ENCODE assay signal across 16 mouse cellular contexts in the genomic region with DNA sequence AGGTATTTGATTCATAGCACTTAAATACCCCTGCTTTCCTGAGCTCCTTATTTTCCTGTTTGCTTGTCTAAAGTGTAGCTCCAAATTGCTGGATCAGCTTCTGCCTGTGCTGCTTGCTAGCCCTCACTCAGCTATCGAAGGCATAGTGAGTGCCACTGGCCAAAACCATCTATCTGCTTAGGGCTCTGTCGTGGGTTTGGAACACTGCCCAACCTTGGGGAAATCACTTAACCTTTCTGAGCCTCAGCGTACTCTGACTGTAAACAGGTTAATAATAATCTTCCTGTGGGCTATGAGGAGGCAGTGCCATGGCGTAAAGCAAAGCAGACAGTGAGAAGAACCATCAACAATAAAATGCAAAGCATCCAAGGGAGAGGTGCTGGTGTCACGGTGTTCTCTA.
DNase-seq lines count a peak whose midpoint lies in the region; ATAC-seq and TF ChIP-seq lines count a peak whose summit lies in the region.
"Had no signal": no experiment of that assay in that cellular context is flagged by ENCODE, and none has a peak within 500 bp of the region (broad histone marks: within the 10 kb centered on the region; RNA-seq: fewer than 3 reads in every experiment).

No protein-coding gene starts in this region.

- no peak for TF ChIP-seq CTCF in liver, embryonic 14.5 days (IDR thresholded peaks at IDR 0.05; ENCODE audit: low read depth)

- H3K4me2 ChIP-seq in heart, embryonic 16.5 days (ENCODE audit: low read depth, low read length): no peak overlapping the region
- H3K4me2 ChIP-seq in kidney, embryonic 15.5 days: no peak overlapping the region
- peak overlapping the region; percentile 24 for H3K4me2 ChIP-seq in liver, embryonic 14.5 days (ENCODE audit: low read depth)
- H3K4me2 ChIP-seq: embryonic facial prominence, embryonic 13.5 days had no signal

- no peak overlapping the region for H3K4me3 ChIP-seq in heart, embryonic 16.5 days (ENCODE audit: low read length)
- H3K4me3 ChIP-seq in heart, embryonic 10.5 days: no peak overlapping the region
- no peak overlapping the region for H3K4me3 ChIP-seq in kidney, embryonic 15.5 days (replicated peaks)
- H3K4me3 ChIP-seq in liver, embryonic 14.5 days (ENCODE audit: insufficient read depth in 1 of 2, low read depth in 2 of 2, low read length in 2 of 2): no peak overlapping the region
- H3K4me3 ChIP-seq: embryonic facial prominence, embryonic 13.5 days; forebrain, embryonic 10.5 days; midbrain, embryonic 10.5 days had no signal

- ATAC-seq in heart, embryonic 16.5 days (replicated peaks; ENCODE audit: extremely low read depth, insufficient read depth, low FRiP score): peak; percentile 45; the same call in 1 of the 2 replicates
- ATAC-seq in kidney, embryonic 15.5 days (replicated peaks; ENCODE audit: low FRiP score): no peak
- no peak for ATAC-seq in liver, embryonic 14.5 days (ENCODE audit: insufficient read depth)
- ATAC-seq: activated CD4-positive, CD25-positive, alpha-beta regulatory T cell, adult 4 months had no signal

- no peak for TF ChIP-seq EP300 in liver, embryonic 14.5 days (IDR thresholded peaks at IDR 0.05; ENCODE audit: low read depth)

- H3K9me3 ChIP-seq in heart, embryonic 16.5 days (replicated peaks; ENCODE audit: control insufficient read depth, low read length): no peaks in the 10 kb centered on the region
- H3K9me3 ChIP-seq in heart, embryonic 10.5 days: no peaks in the 10 kb centered on the region
- no peaks in the 10 kb centered on the region for H3K9me3 ChIP-seq in kidney, embryonic 15.5 days (replicated peaks)
- H3K9me3 ChIP-seq in liver, embryonic 14.5 days (ENCODE audit: control insufficient read depth, low read length): no peaks in the 10 kb centered on the region
- H3K9me3 ChIP-seq: embryonic facial prominence, embryonic 13.5 days; forebrain, embryonic 10.5 days; midbrain, embryonic 10.5 days had no signal

- H3K27ac ChIP-seq in heart, embryonic 16.5 days (ENCODE audit: low read length): no peak overlapping the region
- H3K27ac ChIP-seq in heart, embryonic 10.5 days: no peak overlapping the region
- H3K27ac ChIP-seq in kidney, embryonic 15.5 days: peak overlapping the region; percentile 79
- no peak overlapping the region for H3K27ac ChIP-seq in liver, embryonic 14.5 days
- H3K27ac ChIP-seq: embryonic facial prominence, embryonic 13.5 days; forebrain, embryonic 10.5 days; midbrain, embryonic 10.5 days had no signal

- WGBS in heart, embryonic 16.5 days: 26% methylated on average over 5 of the region's 5 CpGs
- WGBS in heart, embryonic 10.5 days: 65% methylated on average over 5 of the region's 5 CpGs
- WGBS in kidney, embryonic 15.5 days: 43% methylated on average over 5 of the region's 5 CpGs
- 64% methylated on average over 5 of the region's 5 CpGs for WGBS in liver, embryonic 14.5 days (ENCODE audit: insufficient replicate concordance)

- H3K9ac ChIP-seq in heart, embryonic 16.5 days (ENCODE audit: low read length): no peak overlapping the region
- no peak overlapping the region for H3K9ac ChIP-seq in kidney, embryonic 15.5 days
- no peak overlapping the region for H3K9ac ChIP-seq in liver, embryonic 14.5 days (replicated peaks)
- H3K9ac ChIP-seq: embryonic facial prominence, embryonic 13.5 days had no signal

- no peak for DNase-seq in heart, embryonic 10.5 days (ENCODE audit: low spot score)
- DNase-seq in NIH3T3 (ENCODE audit: low read depth): peak; percentile 59
- DNase-seq in liver, embryonic 14.5 days (ENCODE audit: low read depth in 3 of 3, low spot score in 3 of 3): no peak
- no peak for DNase-seq in cerebellum, adult 18-20 months
- DNase-seq in frontal cortex, postnatal 10 days (ENCODE audit: low spot score in 2 of 2): no peak
- DNase-seq in layer of hippocampus, postnatal 36 days: no peak
- DNase-seq: cerebellum, adult 11-12 months; heart, postnatal 10 days; lung, postnatal 14 days; thymus, adult 2 months had no signal

- H3K36me3 ChIP-seq in heart, embryonic 16.5 days (ENCODE audit: control insufficient read depth, insufficient read depth): no peaks in the 10 kb centered on the region
- H3K36me3 ChIP-seq in heart, embryonic 10.5 days: no peaks in the 10 kb centered on the region
- H3K36me3 ChIP-seq in kidney, embryonic 15.5 days: no peaks in the 10 kb centered on the region
- H3K36me3 ChIP-seq in liver, embryonic 14.5 days (replicated peaks; ENCODE audit: control insufficient read depth, insufficient read depth, low read depth): no peaks in the 10 kb centered on the region
- H3K36me3 ChIP-seq: embryonic facial prominence, embryonic 13.5 days; forebrain, embryonic 10.5 days; midbrain, embryonic 10.5 days had no signal

- peaks cover 4% of the 10 kb centered on the region for H3K4me1 ChIP-seq in heart, embryonic 16.5 days (ENCODE audit: control insufficient read depth, insufficient read depth, low read length)
- peaks cover 16% of the 10 kb centered on the region for H3K4me1 ChIP-seq in heart, embryonic 10.5 days
- peaks cover 46% of the 10 kb centered on the region for H3K4me1 ChIP-seq in kidney, embryonic 15.5 days
- peaks cover 2 to 6% of the 10 kb centered on the region in 2 experiments; a peak in 2 of 4 replicates for H3K4me1 ChIP-seq in liver, embryonic 14.5 days (replicated peaks; ENCODE audit: control insufficient read depth in 2 of 2, insufficient read depth in 2 of 2, low read length in 1 of 2)

- H3K27me3 ChIP-seq in heart, embryonic 16.5 days (ENCODE audit: control insufficient read depth, insufficient read depth, low read length): no peaks in the 10 kb centered on the region
- no peaks in the 10 kb centered on the region for H3K27me3 ChIP-seq in heart, embryonic 10.5 days (ENCODE audit: insufficient read depth, poor library complexity, severe bottlenecking)
- H3K27me3 ChIP-seq in kidney, embryonic 15.5 days: no peaks in the 10 kb centered on the region
- no peaks in the 10 kb centered on the region for H3K27me3 ChIP-seq in liver, embryonic 14.5 days (ENCODE audit: control insufficient read depth, insufficient read depth, low read length)
- H3K27me3 ChIP-seq: embryonic facial prominence, embryonic 13.5 days had no signal
